Mouse (Mus musculus) erythroblast, embryonic 14.5 days (primary cell): ENCODE data around the gene Kat2b. TPM values are rescaled to one million over a fixed set of nuclear protein-coding genes. Genes with fewer than 3 reads are reported as not detected.
"Not testable (repeated sequence)": the region's sequence is repeated elsewhere in the genome, so short reads cannot be mapped to it uniquely, and the experiment has no call there.

Experiments used
- H3K27me3 ChIP-seq: 2 replicates; pipeline ENCODE4 v1.6.1; 2012; ENCODE audit warnings: inconsistent platforms; ENCODE audit not compliant: control insufficient read depth
- H3K36me3 ChIP-seq: 2 replicates; pipeline ENCODE4 v1.6.1; 2012; ENCODE audit warnings: mild to moderate bottlenecking, inconsistent platforms; ENCODE audit not compliant: control insufficient read depth
- H3K4me1 ChIP-seq: 2 replicates; pipeline ENCODE4 v1.6.1; 2012; ENCODE audit warnings: inconsistent platforms; ENCODE audit not compliant: control insufficient read depth
- H3K4me3 ChIP-seq: replicated peaks from 2 replicates; pipeline ENCODE3; 2012; ENCODE audit warnings: moderate library complexity, mild to moderate bottlenecking, inconsistent platforms
- H3K9me3 ChIP-seq: 2 replicates; pipeline ENCODE4 v1.6.1; 2012; ENCODE audit warnings: low read length, inconsistent platforms, mixed read lengths; ENCODE audit not compliant: control insufficient read depth
- GATA1 ChIP-seq: IDR thresholded peaks from 2 replicates; pipeline ENCODE4 v1.6.1; 2012; ENCODE audit warnings: low read length, inconsistent platforms, mixed read lengths
- TAL1 ChIP-seq: IDR thresholded peaks from 3 replicates; pipeline ENCODE4 v1.6.1; 2012; ENCODE audit warnings: low read length, inconsistent platforms, mixed read lengths
- polyA plus RNA-seq: library from polyadenylated mRNA; stranded (reverse); fragments of >175 nt; gene quantifications from 2 replicates; pipeline ENCODE4 v1.2.3, GENCODE M21; 2012

Kat2b gene
- polyA plus RNA-seq, 1 experiment, result 0.23 TPM

GRCm38 (mm10) chr17:53568118-53568517, 1.5 kb downstream of the Kat2b start:
- H3K4me3 ChIP-seq, result peak overlapping the region; percentile 75
- peaks cover 45% of the 10 kb centered on the region for H3K4me1 ChIP-seq
- TF ChIP-seq GATA1, result no peak
- TF ChIP-seq TAL1, result no peak
- H3K36me3 ChIP-seq, result peaks cover 6% of the 10 kb centered on the region
- no peaks in the 10 kb centered on the region for H3K27me3 ChIP-seq
- no peaks in the 10 kb centered on the region for H3K9me3 ChIP-seq

DNA sequence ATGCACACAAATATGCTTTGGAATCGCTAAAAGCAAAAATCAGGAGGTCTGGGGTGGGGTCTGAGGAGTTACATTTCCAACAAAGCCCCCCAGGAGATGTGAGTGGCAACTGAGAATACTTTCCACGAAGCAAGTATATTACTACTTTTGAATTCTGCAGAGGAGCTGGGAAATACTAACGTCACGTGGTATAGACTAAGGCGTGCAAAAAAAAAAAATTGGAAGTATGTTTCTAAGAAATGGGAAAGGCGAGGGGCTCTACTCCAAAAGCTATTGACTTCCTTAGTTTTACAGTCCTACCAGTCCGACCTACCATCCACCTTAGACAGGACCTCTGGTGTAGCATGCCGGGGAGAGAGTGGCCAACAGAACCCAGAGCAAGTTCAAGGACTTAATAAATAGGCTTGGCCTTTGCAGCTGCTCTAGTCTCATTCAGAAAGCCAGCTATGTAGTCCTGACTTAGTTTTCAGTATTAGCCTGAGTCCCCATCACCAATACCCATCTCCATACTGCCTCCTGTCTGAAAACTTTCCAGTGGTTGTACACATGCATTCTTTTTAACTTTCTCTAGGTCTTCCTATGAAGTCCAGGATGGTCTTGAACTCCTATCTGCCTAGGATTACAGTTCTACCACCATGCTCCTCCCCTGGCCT, 2.2 kb downstream of the Kat2b start:
- H3K9me3 ChIP-seq, result no peaks in the 10 kb centered on the region
- H3K36me3 ChIP-seq, result peaks cover 8% of the 10 kb centered on the region
- H3K27me3 ChIP-seq, result no peaks in the 10 kb centered on the region
- peak overlapping the region; percentile 75 for H3K4me3 ChIP-seq
- H3K4me1 ChIP-seq, result peaks cover 49% of the 10 kb centered on the region
- TF ChIP-seq TAL1 (no peak), GATA1 (no peak)

DNA sequence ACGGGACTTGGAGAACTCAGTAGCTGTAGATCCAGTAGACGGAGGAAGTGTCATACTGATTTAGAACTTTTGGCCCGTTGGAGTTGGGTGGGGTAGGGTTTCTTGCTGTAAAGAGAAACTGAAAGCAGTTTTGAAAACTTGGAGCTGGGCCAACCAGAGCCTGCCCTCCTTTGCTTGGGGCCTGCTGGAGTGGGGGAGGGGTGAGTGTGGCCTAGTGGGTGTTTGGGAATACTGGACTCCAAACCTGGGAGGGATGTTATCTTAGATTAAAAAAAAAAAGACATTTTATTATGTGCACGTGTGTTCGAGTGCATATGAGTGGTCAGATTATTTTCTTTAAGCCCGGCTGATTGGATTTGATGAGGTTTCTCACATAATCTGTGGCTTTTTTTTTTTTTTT, 3.2 kb downstream of the Kat2b start:
- no peak for TF ChIP-seq TAL1
- TF ChIP-seq GATA1, result no peak
- peaks cover 52% of the 10 kb centered on the region for H3K4me1 ChIP-seq

GRCm38 (mm10) chr17:53570361-53570875, 3.8 kb downstream of the Kat2b start:
- peak; percentile 59 for TF ChIP-seq GATA1
- TF ChIP-seq TAL1, result no peak
- Histone ChIP-seq H3K4me1 (peaks cover 52% of the 10 kb centered on the region), H3K36me3 (peaks cover 11% of the 10 kb centered on the region), H3K27me3 (no peaks in the 10 kb centered on the region), H3K9me3 (no peaks in the 10 kb centered on the region), H3K4me3 (peak overlapping the region; percentile 75)

More for the DNA sequence above, 3.2 kb downstream of the Kat2b start:
- H3K27me3 ChIP-seq, result no peaks in the 10 kb centered on the region
- peaks cover 11% of the 10 kb centered on the region for H3K36me3 ChIP-seq
- no peaks in the 10 kb centered on the region for H3K9me3 ChIP-seq
- peak overlapping the region; percentile 75 for H3K4me3 ChIP-seq

DNA sequence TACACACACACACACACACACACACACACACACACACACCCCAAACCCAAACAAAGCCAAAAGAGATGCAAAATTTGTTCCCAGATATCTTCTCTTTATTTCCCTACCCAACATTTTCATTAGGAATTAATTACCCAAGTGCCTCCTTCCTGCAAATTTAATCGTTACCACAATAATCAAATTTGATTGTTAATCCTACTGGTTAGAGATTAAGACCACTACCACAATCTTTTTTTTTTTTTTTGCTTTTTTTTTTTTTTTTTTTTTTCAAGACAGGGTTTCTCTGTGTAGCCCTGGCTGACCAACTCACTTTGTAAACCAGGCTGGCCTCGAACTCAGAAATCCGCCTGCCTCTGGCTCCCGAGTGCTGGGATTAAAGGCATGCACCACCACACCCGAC, 4.3 kb downstream of the Kat2b start:
- Histone ChIP-seq H3K36me3 (peaks cover 14% of the 10 kb centered on the region), H3K4me3 (peak overlapping the region; percentile 75), H3K4me1 (peaks cover 51% of the 10 kb centered on the region)
- H3K27me3 ChIP-seq, H3K9me3 ChIP-seq: not testable (repeated sequence)

GRCm38 (mm10) chr17:53573019-53573556, 6.4 kb downstream of the Kat2b start:
- Histone ChIP-seq H3K4me3 (no peak overlapping the region), H3K4me1 (peaks cover 46% of the 10 kb centered on the region), H3K27me3 (no peaks in the 10 kb centered on the region), H3K36me3 (peaks cover 24% of the 10 kb centered on the region), H3K9me3 (no peaks in the 10 kb centered on the region)
- TF ChIP-seq TAL1 (no peak), GATA1 (no peak)

DNA sequence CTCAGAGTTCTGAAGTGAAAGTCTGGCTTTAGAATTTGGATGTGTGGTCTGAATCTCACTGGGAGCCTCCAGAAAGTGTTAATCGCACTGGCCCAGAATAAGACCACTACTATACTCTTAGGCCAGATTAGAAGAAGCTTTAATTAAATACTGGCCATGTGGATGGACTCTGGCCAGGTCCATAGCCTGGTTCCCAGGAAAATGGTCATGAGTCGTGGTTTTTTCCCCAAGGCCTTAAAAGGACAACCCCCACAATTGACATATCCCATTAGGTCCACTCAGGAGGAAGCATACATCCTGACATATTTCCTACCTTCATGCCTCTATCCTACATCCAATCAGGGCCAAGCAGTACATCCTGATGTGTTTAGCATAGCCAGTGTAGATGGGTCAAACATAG, 10.5 kb downstream of the Kat2b start:
- Histone ChIP-seq H3K4me3 (no peak overlapping the region), H3K9me3 (no peaks in the 10 kb centered on the region), H3K36me3 (peaks cover 29% of the 10 kb centered on the region), H3K27me3 (no peaks in the 10 kb centered on the region), H3K4me1 (peaks cover 36% of the 10 kb centered on the region)
- no peak for TF ChIP-seq GATA1
- no peak for TF ChIP-seq TAL1

DNA sequence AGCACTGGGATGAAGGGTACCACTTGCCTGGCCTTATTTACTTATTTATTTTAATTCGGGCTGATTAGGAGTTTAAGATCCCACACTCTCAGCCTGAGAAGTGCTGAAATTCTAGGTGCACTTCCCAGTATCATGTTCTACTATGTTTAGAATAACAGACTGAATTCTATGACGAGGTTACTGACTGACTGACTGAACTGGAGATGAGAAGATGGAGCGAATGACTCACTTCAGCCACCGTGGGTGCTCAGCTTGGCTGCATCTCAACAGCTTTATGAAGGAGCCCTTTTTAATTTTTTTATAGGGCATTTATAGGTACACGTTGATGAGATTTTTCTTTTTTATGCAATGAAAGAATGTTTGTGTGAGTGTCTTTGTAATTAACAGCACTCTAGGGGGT, 11.1 kb downstream of the Kat2b start:
- TF ChIP-seq GATA1 (no peak), TAL1 (no peak)
- Histone ChIP-seq H3K9me3 (no peaks in the 10 kb centered on the region), H3K36me3 (peaks cover 35% of the 10 kb centered on the region), H3K4me3 (no peak overlapping the region), H3K27me3 (no peaks in the 10 kb centered on the region), H3K4me1 (peaks cover 41% of the 10 kb centered on the region)

DNA sequence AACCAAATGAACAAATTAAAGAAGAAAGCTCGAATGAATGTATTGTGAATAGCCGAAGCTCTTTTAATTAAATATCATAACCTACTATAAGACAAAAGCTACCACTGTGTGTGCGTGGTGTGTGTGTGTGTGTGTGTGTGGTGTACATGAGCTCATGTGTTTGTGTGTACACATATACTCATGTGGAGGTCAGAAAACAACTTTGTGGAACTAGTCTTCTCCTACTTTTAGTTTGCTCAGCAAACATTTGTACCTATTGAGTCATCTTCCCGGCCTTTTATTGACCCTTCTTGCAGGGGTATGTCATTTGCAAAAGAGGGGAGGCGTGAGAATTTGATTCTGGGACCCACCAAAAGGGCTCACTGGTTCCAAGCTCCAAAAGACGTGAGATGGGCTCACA, 11.6 kb downstream of the Kat2b start:
- TF ChIP-seq TAL1 (no peak), GATA1 (no peak)
- H3K4me3 ChIP-seq, result no peak overlapping the region
- H3K36me3 ChIP-seq, result peaks cover 38% of the 10 kb centered on the region
- H3K9me3 ChIP-seq, result no peaks in the 10 kb centered on the region
- H3K27me3 ChIP-seq, result no peaks in the 10 kb centered on the region
- peaks cover 39% of the 10 kb centered on the region for H3K4me1 ChIP-seq
